Mouse (Mus musculus) hindbrain, embryonic 15.5 days (tissue): ENCODE measurements around the gene Shroom4. TPM values are rescaled to one million over a fixed set of nuclear protein-coding genes. Genes with fewer than 3 reads are reported as not detected.
"Not testable (repeated sequence)": the region's sequence is repeated elsewhere in the genome, so short reads cannot be mapped to it uniquely, and the experiment has no call there.

Source experiments
- ATAC-seq: fragments of 200-750 bp; cut with Nextera tagmentation; 2 replicates; pipeline ENCODE4 v1.8.0; 2017; ENCODE audit warnings: low read depth, moderate number of reproducible peaks, moderate TSS enrichment; ENCODE audit not compliant: low FRiP score
- H3K27ac ChIP-seq: fragments of 300-500 bp; sonication (generic); replicated peaks from 2 replicates; pipeline ENCODE4 v1.5.1; 2015; ENCODE audit warnings: mild to moderate bottlenecking, inconsistent platforms
- H3K27me3 ChIP-seq: fragments of 300-500 bp; sonication (generic); 2 replicates; pipeline ENCODE4 v1.6.1; 2015; ENCODE audit warnings: control low read depth, inconsistent platforms
- H3K36me3 ChIP-seq: fragments of 300-500 bp; sonication (generic); 2 replicates; pipeline ENCODE4 v1.6.1; 2015; ENCODE audit warnings: control low read depth, inconsistent platforms
- H3K4me1 ChIP-seq: fragments of 300-500 bp; sonication (generic); replicated peaks from 2 replicates; pipeline ENCODE4 v1.6.1; 2015; ENCODE audit warnings: control low read depth, inconsistent platforms
- H3K4me2 ChIP-seq: fragments of 300-500 bp; sonication (generic); 2 replicates; pipeline ENCODE4 v1.6.1; 2015; ENCODE audit warnings: moderate library complexity, mild to moderate bottlenecking, inconsistent platforms
- H3K4me3 ChIP-seq: fragments of 300-500 bp; sonication (generic); 2 replicates; pipeline ENCODE4 v1.5.1; 2015; ENCODE audit warnings: mild to moderate bottlenecking, inconsistent platforms
- H3K9ac ChIP-seq: fragments of 300-500 bp; sonication (generic); 2 replicates; pipeline ENCODE4 v1.6.1; 2015; ENCODE audit warnings: inconsistent platforms
- H3K9me3 ChIP-seq: fragments of 300-500 bp; sonication (generic); 2 replicates; pipeline ENCODE4 v1.6.1; 2016; ENCODE audit warnings: control low read depth, inconsistent platforms
- WGBS: fragments of 180-500 bp; shearing (Covaris S2); methylation state at CpG from one replicate; pipeline ENCODE4 v1.1.7; 2015; 5-methylcytosine and 5-hydroxymethylcytosine counted together
- polyA plus RNA-seq: library from polyadenylated mRNA; unstranded; fragments of >200 nt; fragmentation: Nextera tagmentation; extraction: Ambion mirVana; gene quantifications from 2 replicates; pipeline ENCODE4 v1.2.1, GENCODE M21; 2015

Gene Shroom4
- polyA plus RNA-seq, 1 experiment from 2014 or later = 1.4 TPM

- Histone ChIP-seq H3K4me1 (no peaks in the 10 kb centered on the region), H3K9me3 (no peaks in the 10 kb centered on the region), H3K36me3 (no peaks in the 10 kb centered on the region), H3K27me3 (no peaks in the 10 kb centered on the region), H3K9ac (no peak overlapping the region), H3K4me2 (no peak overlapping the region), H3K4me3 (no peak overlapping the region), H3K27ac (no peak overlapping the region)
- 46% methylated on average over 4 of the region's 4 CpGs for WGBS
- ATAC-seq = no peak
Measured at GRCm38 (mm10) chrX:6418140-6418539, 18.5 kb downstream of the Shroom4 start.

GRCm38 (mm10) chrX:6435260-6435659 is 35.6 kb downstream of the Shroom4 start:
- Histone ChIP-seq H3K27ac (no peak overlapping the region), H3K9ac (no peak overlapping the region), H3K4me3 (no peak overlapping the region), H3K27me3 (no peaks in the 10 kb centered on the region), H3K9me3 (no peaks in the 10 kb centered on the region), H3K4me1 (no peaks in the 10 kb centered on the region), H3K4me2 (no peak overlapping the region), H3K36me3 (no peaks in the 10 kb centered on the region)
- ATAC-seq = no peak
- WGBS = 94% methylated on average over 2 of the region's 2 CpGs

- Histone ChIP-seq H3K9ac (no peak overlapping the region), H3K9me3 (no peaks in the 10 kb centered on the region), H3K4me1 (no peaks in the 10 kb centered on the region), H3K36me3 (no peaks in the 10 kb centered on the region), H3K4me2 (no peak overlapping the region), H3K4me3 (no peak overlapping the region), H3K27ac (no peak overlapping the region), H3K27me3 (no peaks in the 10 kb centered on the region)
- 68% methylated on average over 1 of the region's 1 CpGs for WGBS
- ATAC-seq = no peak
Measured at GRCm38 (mm10) chrX:6446422-6446821, 46.8 kb downstream of the Shroom4 start.

- Histone ChIP-seq H3K36me3 (no peaks in the 10 kb centered on the region), H3K27ac (no peak overlapping the region), H3K4me2 (no peak overlapping the region), H3K9ac (no peak overlapping the region), H3K27me3 (no peaks in the 10 kb centered on the region), H3K4me1 (no peaks in the 10 kb centered on the region), H3K4me3 (no peak overlapping the region), H3K9me3 (no peaks in the 10 kb centered on the region)
- WGBS = 48% methylated on average over 4 of the region's 4 CpGs
- ATAC-seq = peak; percentile 42; the same call in 1 of the 2 replicates
Measured at GRCm38 (mm10) chrX:6448001-6448400, 48.3 kb downstream of the Shroom4 start.

- no peaks in the 10 kb centered on the region for H3K9me3 ChIP-seq
- H3K27ac ChIP-seq = no peak overlapping the region
- H3K36me3 ChIP-seq = no peaks in the 10 kb centered on the region
- H3K4me3 ChIP-seq = no peak overlapping the region
- ATAC-seq = no peak
- H3K9ac ChIP-seq = no peak overlapping the region
- WGBS = 75% methylated on average over 4 of the region's 4 CpGs
- no peak overlapping the region for H3K4me2 ChIP-seq
- no peaks in the 10 kb centered on the region for H3K4me1 ChIP-seq
- H3K27me3 ChIP-seq = no peaks in the 10 kb centered on the region
Measured at GRCm38 (mm10) chrX:6453220-6453619, 53.6 kb downstream of the Shroom4 start.

- H3K4me3 ChIP-seq, H3K27ac ChIP-seq, H3K9me3 ChIP-seq, H3K9ac ChIP-seq, ATAC-seq, H3K36me3 ChIP-seq, H3K4me2 ChIP-seq, H3K27me3 ChIP-seq, H3K4me1 ChIP-seq: not testable (repeated sequence)
- WGBS = no CpG with 5 or more reads among the region's 1 CpGs
Measured at GRCm38 (mm10) chrX:6469251-6469650, 69.6 kb downstream of the Shroom4 start.

GRCm38 (mm10) chrX:6472563-6472962 is 72.9 kb downstream of the Shroom4 start:
- H3K27ac ChIP-seq, ATAC-seq, H3K4me3 ChIP-seq, H3K27me3 ChIP-seq, H3K9ac ChIP-seq, H3K4me1 ChIP-seq, H3K36me3 ChIP-seq, H3K4me2 ChIP-seq, H3K9me3 ChIP-seq: not testable (repeated sequence)
- no CpG with 5 or more reads among the region's 1 CpGs for WGBS

GRCm38 (mm10) chrX:6475177-6475576 is 75.5 kb downstream of the Shroom4 start:
- H3K4me1 ChIP-seq = no peaks in the 10 kb centered on the region
- no peak overlapping the region for H3K9ac ChIP-seq
- 40% methylated on average over 1 of the region's 1 CpGs for WGBS
- H3K4me2 ChIP-seq = no peak overlapping the region
- no peak for ATAC-seq
- H3K36me3 ChIP-seq = no peaks in the 10 kb centered on the region
- H3K27ac ChIP-seq = no peak overlapping the region
- no peak overlapping the region for H3K4me3 ChIP-seq
- no peaks in the 10 kb centered on the region for H3K27me3 ChIP-seq
- H3K9me3 ChIP-seq = no peaks in the 10 kb centered on the region

- H3K9ac ChIP-seq = no peak overlapping the region
- WGBS = 80% methylated on average over 4 of the region's 4 CpGs
- ATAC-seq = no peak
- no peak overlapping the region for H3K27ac ChIP-seq
- no peaks in the 10 kb centered on the region for H3K4me1 ChIP-seq
- no peak overlapping the region for H3K4me3 ChIP-seq
- H3K27me3 ChIP-seq = no peaks in the 10 kb centered on the region
- H3K9me3 ChIP-seq = no peaks in the 10 kb centered on the region
- H3K36me3 ChIP-seq = no peaks in the 10 kb centered on the region
- H3K4me2 ChIP-seq = no peak overlapping the region
Measured at GRCm38 (mm10) chrX:6482268-6482667, 82.6 kb downstream of the Shroom4 start.

GRCm38 (mm10) chrX:6483817-6484216 is 84.2 kb downstream of the Shroom4 start:
- Histone ChIP-seq H3K4me3 (no peak overlapping the region), H3K9me3 (no peaks in the 10 kb centered on the region), H3K36me3 (no peaks in the 10 kb centered on the region), H3K4me1 (no peaks in the 10 kb centered on the region), H3K9ac (no peak overlapping the region), H3K27ac (no peak overlapping the region), H3K27me3 (no peaks in the 10 kb centered on the region), H3K4me2 (no peak overlapping the region)
- WGBS = 23% methylated on average over 8 of the region's 8 CpGs
- no peak for ATAC-seq

- Histone ChIP-seq H3K27ac (no peak overlapping the region), H3K4me3 (no peak overlapping the region), H3K9ac (no peak overlapping the region), H3K36me3 (no peaks in the 10 kb centered on the region), H3K27me3 (no peaks in the 10 kb centered on the region), H3K9me3 (no peaks in the 10 kb centered on the region), H3K4me2 (no peak overlapping the region), H3K4me1 (no peaks in the 10 kb centered on the region)
- no peak for ATAC-seq
- 80% methylated on average over 4 of the region's 4 CpGs for WGBS
Measured at GRCm38 (mm10) chrX:6490433-6490832, 90.8 kb downstream of the Shroom4 start.

- Histone ChIP-seq H3K36me3 (no peaks in the 10 kb centered on the region), H3K27me3 (no peaks in the 10 kb centered on the region), H3K9me3 (no peaks in the 10 kb centered on the region), H3K9ac (no peak overlapping the region), H3K4me1 (no peaks in the 10 kb centered on the region), H3K4me3 (no peak overlapping the region), H3K4me2 (no peak overlapping the region), H3K27ac (no peak overlapping the region)
- no peak for ATAC-seq
Measured at GRCm38 (mm10) chrX:6495456-6495855, 95.8 kb downstream of the Shroom4 start.

GRCm38 (mm10) chrX:6496374-6496773 is 96.7 kb downstream of the Shroom4 start:
- no peaks in the 10 kb centered on the region for H3K4me1 ChIP-seq
- ATAC-seq = no peak
- 20% methylated on average over 2 of the region's 2 CpGs for WGBS
- no peak overlapping the region for H3K4me2 ChIP-seq
- H3K9me3 ChIP-seq = no peaks in the 10 kb centered on the region
- H3K27ac ChIP-seq = no peak overlapping the region
- no peak overlapping the region for H3K9ac ChIP-seq
- no peaks in the 10 kb centered on the region for H3K36me3 ChIP-seq
- H3K4me3 ChIP-seq = no peak overlapping the region
- no peaks in the 10 kb centered on the region for H3K27me3 ChIP-seq
